Mouse (Mus musculus): Measurements from ENCODE around the gene Lig3. TPM values are rescaled to one million over a fixed set of nuclear protein-coding genes. Genes with fewer than 3 reads are reported as not detected.

The Lig3 gene
- polyA plus RNA-seq (2015; fragmentation: Nextera tagmentation; extraction: Ambion mirVana), result 24.8 and 25.9 TPM in 2 replicates

DNA sequence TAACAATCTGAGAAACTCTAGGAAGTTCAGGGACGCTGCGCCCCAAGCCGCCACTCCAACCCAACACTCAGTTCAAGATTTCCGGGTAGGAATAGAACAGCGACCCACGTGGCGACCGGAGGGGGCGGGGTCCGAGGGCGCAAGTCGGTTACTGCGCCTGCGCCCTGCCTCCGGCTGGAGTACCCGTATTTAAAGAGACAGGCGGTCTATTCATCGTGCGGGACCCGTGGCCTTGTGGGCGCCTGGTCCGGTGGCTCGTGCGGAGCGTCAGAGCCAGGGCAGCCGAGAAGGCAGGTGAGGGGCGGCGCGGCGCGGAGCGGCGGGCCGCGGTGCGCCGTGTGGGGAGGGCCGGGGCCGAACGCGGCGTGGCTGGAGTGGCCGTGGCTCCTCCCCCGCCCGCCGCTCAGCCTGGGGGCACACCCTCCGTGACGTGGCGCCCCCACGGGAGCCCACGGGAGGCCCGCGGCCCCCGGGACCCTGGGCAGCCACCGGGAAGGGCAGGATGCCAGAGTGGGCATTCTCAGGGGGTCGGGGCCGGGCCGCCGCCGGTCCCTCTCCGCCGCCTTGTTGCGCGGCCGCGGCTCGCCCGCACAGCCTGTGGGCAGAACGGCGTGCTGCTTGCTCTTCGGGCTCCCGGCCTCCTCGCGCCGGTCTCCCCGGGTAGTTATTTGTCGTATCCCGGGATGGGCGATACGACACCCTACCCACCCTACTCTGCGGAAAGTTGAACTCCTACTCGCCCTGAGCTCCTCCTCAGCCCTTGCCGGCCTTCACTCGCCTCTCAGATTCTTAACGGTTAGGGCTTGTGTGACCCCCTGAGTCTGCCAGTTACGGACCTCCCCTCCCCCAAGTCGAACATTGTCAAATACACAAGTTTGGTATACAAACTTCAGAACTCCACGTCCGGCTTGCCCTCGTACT is at the start of gene Lig3:
Gene Lig3, plus strand, starts transcription at position 126 of the 921 bp plus-strand sequence.
- Histone ChIP-seq H3K36me3 (peaks cover 28% of the 10 kb centered on the region), H3K27ac (replicated peaks) (peak within 1 kb of the TSS; percentile 98), H3K4me3 (peak within 1 kb of the TSS; percentile 92), H3K4me1 (replicated peaks) (peaks cover 28% of the 10 kb centered on the region), H3K9ac (peak within 1 kb of the TSS; percentile 96), H3K27me3 (no peaks in the 10 kb centered on the region), H3K9me3 (no peaks in the 10 kb centered on the region), H3K4me2 (peak within 1 kb of the TSS; percentile 80)
- WGBS, result under 1% methylated on average over 79 of the region's 90 CpGs
- ATAC-seq (ENCODE audit: low read depth), result peak; percentile 96

DNA sequence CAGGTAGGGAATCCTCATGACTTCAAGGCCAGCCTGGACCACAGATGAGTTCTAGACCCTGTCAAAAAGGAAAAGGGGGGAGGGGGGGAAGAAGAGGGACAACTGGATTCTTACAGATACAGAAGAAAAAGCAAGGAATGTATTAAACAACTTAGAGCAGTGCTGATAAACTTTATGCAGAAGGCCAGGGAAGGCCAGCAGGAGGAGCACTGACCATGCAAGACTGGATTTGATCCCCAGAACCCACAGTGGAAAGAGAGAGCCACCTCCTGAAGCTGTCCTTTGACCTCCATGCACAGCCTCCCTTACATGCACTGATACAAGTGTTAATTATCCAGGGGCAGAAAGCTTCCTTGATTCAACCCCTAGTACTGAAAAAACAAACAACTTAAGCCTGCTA is 46.7 kb upstream of the Lig3 start:
- H3K4me1 ChIP-seq (replicated peaks), result no peaks in the 10 kb centered on the region
- H3K9ac ChIP-seq, result no peak overlapping the region
- no peak overlapping the region for H3K4me2 ChIP-seq
- no peak overlapping the region for H3K4me3 ChIP-seq
- no peak for ATAC-seq (ENCODE audit: low read depth)
- no peaks in the 10 kb centered on the region for H3K36me3 ChIP-seq
- no peak overlapping the region for H3K27ac ChIP-seq (replicated peaks)
- H3K9me3 ChIP-seq, result no peaks in the 10 kb centered on the region
- H3K27me3 ChIP-seq, result no peaks in the 10 kb centered on the region

- no peak overlapping the region for H3K27ac ChIP-seq (replicated peaks)
- H3K36me3 ChIP-seq, result no peaks in the 10 kb centered on the region
- ATAC-seq (ENCODE audit: low read depth), result no peak
- H3K4me2 ChIP-seq, result no peak overlapping the region
- H3K9ac ChIP-seq, result no peak overlapping the region
- no peak overlapping the region for H3K4me3 ChIP-seq
- no peaks in the 10 kb centered on the region for H3K27me3 ChIP-seq
- H3K9me3 ChIP-seq, result no peaks in the 10 kb centered on the region
- H3K4me1 ChIP-seq (replicated peaks), result no peaks in the 10 kb centered on the region
These were observed 41.9 kb upstream of the Lig3 start for GRCm38 (mm10) chr11:82739006-82739405.

- Histone ChIP-seq H3K9ac (no peak overlapping the region), H3K36me3 (no peaks in the 10 kb centered on the region), H3K4me2 (no peak overlapping the region), H3K4me1 (replicated peaks) (no peaks in the 10 kb centered on the region), H3K4me3 (no peak overlapping the region), H3K9me3 (no peaks in the 10 kb centered on the region), H3K27ac (replicated peaks) (no peak overlapping the region), H3K27me3 (no peaks in the 10 kb centered on the region)
- no peak for ATAC-seq (ENCODE audit: low read depth)
- 39% methylated on average over 6 of the region's 6 CpGs for WGBS
These were observed 34.8 kb upstream of the Lig3 start for GRCm38 (mm10) chr11:82746138-82746537.

DNA sequence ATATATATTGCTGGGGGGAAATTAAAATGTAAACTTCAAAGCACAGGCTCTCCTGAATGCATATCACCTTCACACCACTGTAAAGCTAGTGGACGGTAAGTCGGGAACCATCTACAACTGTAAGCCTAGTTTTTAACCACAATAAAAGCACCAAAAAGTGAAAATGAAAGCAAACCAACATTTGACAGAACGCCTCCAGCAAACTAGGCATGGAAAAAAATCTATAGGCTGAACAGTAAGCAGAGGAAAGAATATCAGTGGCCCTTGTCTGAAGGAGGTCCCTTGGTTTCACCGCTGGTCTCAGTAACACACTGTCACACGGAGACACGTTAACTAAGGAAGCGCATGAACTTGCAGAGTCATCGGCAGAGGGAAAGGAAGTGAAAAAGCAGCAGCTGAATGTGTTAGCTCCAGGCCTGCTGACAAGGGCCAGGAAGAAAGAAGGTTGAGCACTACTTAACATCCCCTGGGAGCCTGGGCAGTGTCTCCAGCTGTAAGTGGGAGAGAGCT is 34.0 kb upstream of the Lig3 start:
- no peaks in the 10 kb centered on the region for H3K9me3 ChIP-seq
- no peak for ATAC-seq (ENCODE audit: low read depth)
- no peaks in the 10 kb centered on the region for H3K36me3 ChIP-seq
- H3K4me2 ChIP-seq, result no peak overlapping the region
- WGBS, result 89% methylated on average over 8 of the region's 8 CpGs
- no peaks in the 10 kb centered on the region for H3K4me1 ChIP-seq (replicated peaks)
- H3K27me3 ChIP-seq, result no peaks in the 10 kb centered on the region
- H3K9ac ChIP-seq, result no peak overlapping the region
- no peak overlapping the region for H3K4me3 ChIP-seq
- no peak overlapping the region for H3K27ac ChIP-seq (replicated peaks)

DNA sequence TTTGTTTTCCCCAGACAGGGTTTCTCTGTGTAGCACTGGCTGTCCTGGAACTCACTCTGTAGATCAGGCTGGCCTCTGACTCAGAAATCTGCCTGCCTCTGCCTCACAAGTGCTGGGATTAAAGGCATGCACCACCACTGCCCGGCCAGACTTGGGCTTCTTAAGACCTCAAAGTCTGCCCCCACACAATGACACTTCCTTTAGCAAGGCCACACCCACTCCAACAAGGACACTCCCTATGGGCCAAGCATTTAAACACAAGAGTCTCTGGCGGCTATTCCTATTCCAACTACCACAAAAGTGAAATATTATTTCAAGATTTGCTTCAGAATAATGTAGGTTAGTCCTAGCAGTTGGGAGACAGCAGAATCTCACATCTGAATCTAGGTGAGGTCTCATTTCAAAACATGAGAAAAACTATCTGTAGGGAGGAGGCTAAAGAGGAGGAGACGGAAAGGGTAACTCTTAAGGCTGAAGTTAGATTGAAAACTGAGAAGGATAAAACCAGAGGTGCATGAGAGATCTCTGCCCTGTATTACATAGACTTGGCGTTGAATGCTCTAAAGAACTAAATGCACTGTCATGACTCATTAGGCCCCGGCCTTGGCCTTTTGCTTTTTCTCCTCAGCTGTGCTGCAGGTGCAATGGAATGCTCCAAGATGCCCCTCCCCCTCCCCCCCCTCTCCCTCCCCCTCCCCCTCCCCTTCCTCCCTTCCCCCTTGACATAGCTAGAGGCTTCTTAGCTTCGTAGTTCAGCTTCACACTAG is 28.4 kb upstream of the Lig3 start:
- Histone ChIP-seq H3K27me3 (no peaks in the 10 kb centered on the region), H3K4me2 (no peak overlapping the region), H3K9ac (no peak overlapping the region), H3K27ac (replicated peaks) (no peak overlapping the region), H3K36me3 (no peaks in the 10 kb centered on the region), H3K4me1 (replicated peaks) (no peaks in the 10 kb centered on the region), H3K4me3 (no peak overlapping the region), H3K9me3 (no peaks in the 10 kb centered on the region)
- 74% methylated on average over 6 of the region's 6 CpGs for WGBS
- no peak for ATAC-seq (ENCODE audit: low read depth)

GRCm38 (mm10) chr11:82755919-82756318 is 25.0 kb upstream of the Lig3 start:
- H3K27ac ChIP-seq (replicated peaks), result no peak overlapping the region
- no peak overlapping the region for H3K4me3 ChIP-seq
- H3K4me1 ChIP-seq (replicated peaks), result no peaks in the 10 kb centered on the region
- no peaks in the 10 kb centered on the region for H3K36me3 ChIP-seq
- no peak for ATAC-seq (ENCODE audit: low read depth)
- H3K9ac ChIP-seq, result no peak overlapping the region
- peaks cover 12% of the 10 kb centered on the region; the same call in 1 of the 2 replicates for H3K27me3 ChIP-seq
- 80% methylated on average over 1 of the region's 1 CpGs for WGBS
- no peaks in the 10 kb centered on the region for H3K9me3 ChIP-seq
- H3K4me2 ChIP-seq, result no peak overlapping the region

DNA sequence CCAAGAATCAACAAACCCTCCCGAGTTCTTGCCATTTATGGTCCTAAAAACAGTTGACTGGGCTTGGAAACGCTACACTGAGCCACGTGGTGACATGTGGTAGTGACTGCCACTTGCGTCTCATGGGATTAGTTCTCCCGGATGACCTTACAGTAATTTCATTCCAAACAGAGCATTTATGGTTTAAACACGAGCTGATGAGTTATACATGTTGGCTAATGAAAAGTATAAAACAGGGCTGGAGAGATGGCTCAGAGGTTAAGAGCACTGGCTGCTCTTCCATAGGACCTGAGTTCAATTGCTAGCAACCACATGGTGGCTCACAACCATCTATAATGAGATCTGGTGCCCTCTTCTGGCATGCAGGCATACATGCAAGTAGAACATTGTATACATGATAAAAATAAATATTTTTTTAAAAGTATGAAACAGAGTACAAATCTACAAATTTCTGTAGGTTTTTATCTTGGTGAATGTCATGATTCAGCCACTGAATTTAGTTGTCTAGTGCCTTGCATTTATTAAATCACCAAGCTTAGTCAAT is 18.6 kb upstream of the Lig3 start:
- Histone ChIP-seq H3K4me3 (no peak overlapping the region), H3K4me1 (replicated peaks) (peaks cover 30% of the 10 kb centered on the region), H3K36me3 (no peaks in the 10 kb centered on the region), H3K27me3 (peaks cover 12% of the 10 kb centered on the region; the same call in 1 of the 2 replicates), H3K9ac (no peak overlapping the region), H3K9me3 (no peaks in the 10 kb centered on the region), H3K27ac (replicated peaks) (no peak overlapping the region), H3K4me2 (no peak overlapping the region)
- 84% methylated on average over 6 of the region's 6 CpGs for WGBS
- no peak for ATAC-seq (ENCODE audit: low read depth)

DNA sequence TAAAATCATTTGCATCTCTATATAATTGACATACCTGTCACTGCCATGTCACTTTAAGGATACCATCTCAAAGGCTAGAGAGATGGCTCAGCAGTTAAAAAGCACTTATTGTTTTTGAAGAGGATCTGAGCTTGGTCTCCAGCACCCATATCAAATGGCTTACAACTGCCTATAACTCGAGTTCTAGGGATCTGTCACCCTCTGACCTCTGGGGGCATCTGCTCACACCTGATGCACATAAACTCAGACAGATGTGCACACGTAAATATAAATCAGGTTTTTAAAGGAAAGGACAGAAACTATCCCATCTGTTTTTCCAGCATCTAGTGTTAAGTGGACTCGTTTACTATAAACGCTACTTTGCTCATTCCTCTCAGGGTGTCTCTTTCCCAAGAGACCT is 17.6 kb upstream of the Lig3 start:
- Histone ChIP-seq H3K4me3 (peak overlapping the region; percentile 98), H3K36me3 (no peaks in the 10 kb centered on the region), H3K9ac (peak overlapping the region; percentile 94), H3K27ac (replicated peaks) (peak overlapping the region; percentile 92), H3K27me3 (peaks cover 9% of the 10 kb centered on the region; the same call in 1 of the 2 replicates), H3K9me3 (no peaks in the 10 kb centered on the region), H3K4me1 (replicated peaks) (peaks cover 30% of the 10 kb centered on the region), H3K4me2 (peak overlapping the region; percentile 98)
- 10% methylated on average over 4 of the region's 4 CpGs for WGBS
- ATAC-seq (ENCODE audit: low read depth), result no peak

GRCm38 (mm10) chr11:82763742-82764437 is 17.0 kb upstream of the Lig3 start, which contains the start of the genes Cct6b and Zfp830:
Gene Cct6b, minus strand, starts transcription at chr11:82764321.
Gene Zfp830, plus strand, starts transcription at chr11:82764345.
- Histone ChIP-seq H3K36me3 (peaks cover 6% of the 10 kb centered on the region; the same call in 1 of the 2 replicates), H3K4me3 (peak within 1 kb of the TSS; percentile 98), H3K9ac (peak within 1 kb of the TSS; percentile 94), H3K27me3 (peaks cover 4% of the 10 kb centered on the region; the same call in 1 of the 2 replicates), H3K4me1 (replicated peaks) (peaks cover 30% of the 10 kb centered on the region), H3K9me3 (no peaks in the 10 kb centered on the region), H3K4me2 (peak within 1 kb of the TSS; percentile 98), H3K27ac (replicated peaks) (peak within 1 kb of the TSS; percentile 92)
- under 1% methylated on average over 44 of the region's 44 CpGs for WGBS
- ATAC-seq (ENCODE audit: low read depth), result peak; percentile 100

GRCm38 (mm10) chr11:82764438-82764924 is 16.4 kb upstream of the Lig3 start:
- Histone ChIP-seq H3K36me3 (peaks cover 11% of the 10 kb centered on the region; the same call in 1 of the 2 replicates), H3K4me1 (replicated peaks) (peaks cover 30% of the 10 kb centered on the region), H3K4me3 (peak overlapping the region; percentile 98), H3K9ac (peak overlapping the region; percentile 94), H3K27me3 (no peaks in the 10 kb centered on the region), H3K4me2 (peak overlapping the region; percentile 98), H3K27ac (replicated peaks) (peak overlapping the region; percentile 92), H3K9me3 (no peaks in the 10 kb centered on the region)
- peak; percentile 68 for ATAC-seq (ENCODE audit: low read depth)
- under 1% methylated on average over 28 of the region's 28 CpGs for WGBS
